Mouse (Mus musculus) C2C12 (cell line): ENCODE results near the gene Myadm. TPM values are rescaled to one million over a fixed set of nuclear protein-coding genes. Genes with fewer than 3 reads are reported as not detected.

Experiments
- H3K27me3 ChIP-seq: one replicate; pipeline ENCODE4 v1.6.1; 2011; ENCODE audit not compliant: control insufficient read depth, insufficient read depth, insufficient read length
- H3K36me3 ChIP-seq: one replicate; pipeline ENCODE4 v1.6.1; 2011; ENCODE audit not compliant: control insufficient read depth, insufficient read depth
- H3K4me3 ChIP-seq: one replicate; pipeline ENCODE4 v1.5.1; 2011; ENCODE audit warnings: mild to moderate bottlenecking, control low read depth; ENCODE audit not compliant: poor library complexity, insufficient read depth, severe bottlenecking
- H3K79me2 ChIP-seq: one replicate; pipeline ENCODE4 v1.6.1; 2011; ENCODE audit not compliant: control insufficient read depth, insufficient read depth
- H3K79me3 ChIP-seq: one replicate; pipeline ENCODE4 v1.6.1; 2011; ENCODE audit warnings: low read depth, control low read depth
- H3ac ChIP-seq: one replicate; pipeline ENCODE3; 2011; ENCODE audit warnings: low read depth; ENCODE audit not compliant: control insufficient read depth, insufficient read length
- CEBPB ChIP-seq: IDR thresholded peaks from one replicate; pipeline ENCODE4 v1.6.1; 2011; ENCODE audit warnings: low read depth, mild to moderate bottlenecking, control low read depth, moderate library complexity
- CTCF ChIP-seq: IDR thresholded peaks from one replicate; pipeline ENCODE4 v1.5.1; 2011; ENCODE audit not compliant: control insufficient read depth, insufficient read depth, insufficient read length
- FOSL1 ChIP-seq: IDR thresholded peaks from one replicate; pipeline ENCODE4 v1.8.0; 2011; ENCODE audit warnings: mild to moderate bottlenecking, low read length; ENCODE audit not compliant: poor library complexity, insufficient read depth, severe bottlenecking
- MAX ChIP-seq: IDR thresholded peaks from one replicate; pipeline ENCODE4 v1.6.1; 2011; ENCODE audit warnings: mild to moderate bottlenecking, control low read depth
- MYOD1 ChIP-seq: IDR thresholded peaks from one replicate; pipeline ENCODE4 v1.6.1; 2011; ENCODE audit warnings: low read depth; ENCODE audit not compliant: control insufficient read depth, insufficient read length
- MYOG ChIP-seq: IDR thresholded peaks from one replicate; pipeline ENCODE4 v1.6.1; 2011; ENCODE audit not compliant: control insufficient read depth, insufficient read length; ENCODE audit errors: extremely low read depth
- USF1 ChIP-seq: IDR thresholded peaks from one replicate; pipeline ENCODE4 v1.6.1; 2011; ENCODE audit warnings: low read depth, mild to moderate bottlenecking, control low read depth, moderate library complexity
- polyA plus RNA-seq: library from polyadenylated mRNA; unstranded; fragments of >200 nt; fragmentation: generic; extraction: Trizol; gene quantifications from one replicate; pipeline ENCODE4 v1.2.1, GENCODE M21; 2012; ENCODE audit warnings: missing spikeins

Myadm gene
- polyA plus RNA-seq, 1 experiment: 157 TPM

DNA sequence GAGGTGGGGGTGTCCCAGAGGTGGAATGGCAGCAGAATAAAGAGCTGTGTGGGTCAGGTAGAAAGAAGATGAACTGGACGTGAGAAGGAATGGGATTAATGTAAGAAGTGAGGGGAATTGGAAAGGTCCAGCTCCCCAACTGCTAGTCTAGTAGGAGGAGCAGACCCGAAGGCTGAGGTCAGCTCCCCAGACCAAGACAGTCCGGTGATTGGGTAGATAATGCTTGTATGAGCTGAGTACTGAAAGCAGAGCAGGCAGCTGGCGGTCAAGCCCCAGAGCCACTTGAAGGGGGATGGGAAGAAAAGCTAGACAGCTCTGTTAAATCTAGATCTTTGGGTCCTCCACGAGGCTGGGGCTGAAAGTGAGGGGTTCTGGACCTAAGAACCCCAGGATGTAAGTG lies 44.7 kb downstream of the Myadm start:
- Histone ChIP-seq H3K79me3 (no peaks in the 10 kb centered on the region), H3K27me3 (no peaks in the 10 kb centered on the region), H3K36me3 (no peaks in the 10 kb centered on the region), H3ac (no peak overlapping the region), H3K79me2 (no peaks in the 10 kb centered on the region), H3K4me3 (no peak overlapping the region)
- TF ChIP-seq MAX (no peak), MYOG (no peak), FOSL1 (no peak), CEBPB (no peak), USF1 (no peak), CTCF (no peak), MYOD1 (no peak)

DNA sequence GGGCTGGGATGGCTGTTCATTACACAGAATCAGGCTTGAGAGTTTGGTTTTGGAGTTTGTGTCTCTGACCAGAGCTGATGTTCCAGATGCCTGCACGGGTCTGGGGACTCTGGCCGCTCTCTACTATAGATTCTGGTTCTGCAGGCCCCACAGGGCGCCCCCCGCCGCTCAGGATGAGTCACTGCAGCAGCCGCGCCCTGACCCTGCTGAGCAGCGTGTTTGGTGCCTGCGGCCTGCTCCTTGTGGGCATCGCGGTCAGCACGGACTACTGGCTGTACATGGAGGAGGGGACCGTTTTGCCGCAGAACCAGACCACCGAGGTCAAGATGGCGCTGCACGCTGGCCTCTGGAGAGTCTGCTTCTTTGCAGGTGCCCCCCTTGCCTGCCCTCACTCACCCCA lies 47.5 kb downstream of the Myadm start:
- Histone ChIP-seq H3ac (no peak overlapping the region), H3K36me3 (no peaks in the 10 kb centered on the region), H3K79me3 (no peaks in the 10 kb centered on the region), H3K4me3 (no peak overlapping the region), H3K27me3 (no peaks in the 10 kb centered on the region), H3K79me2 (no peaks in the 10 kb centered on the region)
- no peak for TF ChIP-seq MYOG
- TF ChIP-seq MAX: no peak

DNA sequence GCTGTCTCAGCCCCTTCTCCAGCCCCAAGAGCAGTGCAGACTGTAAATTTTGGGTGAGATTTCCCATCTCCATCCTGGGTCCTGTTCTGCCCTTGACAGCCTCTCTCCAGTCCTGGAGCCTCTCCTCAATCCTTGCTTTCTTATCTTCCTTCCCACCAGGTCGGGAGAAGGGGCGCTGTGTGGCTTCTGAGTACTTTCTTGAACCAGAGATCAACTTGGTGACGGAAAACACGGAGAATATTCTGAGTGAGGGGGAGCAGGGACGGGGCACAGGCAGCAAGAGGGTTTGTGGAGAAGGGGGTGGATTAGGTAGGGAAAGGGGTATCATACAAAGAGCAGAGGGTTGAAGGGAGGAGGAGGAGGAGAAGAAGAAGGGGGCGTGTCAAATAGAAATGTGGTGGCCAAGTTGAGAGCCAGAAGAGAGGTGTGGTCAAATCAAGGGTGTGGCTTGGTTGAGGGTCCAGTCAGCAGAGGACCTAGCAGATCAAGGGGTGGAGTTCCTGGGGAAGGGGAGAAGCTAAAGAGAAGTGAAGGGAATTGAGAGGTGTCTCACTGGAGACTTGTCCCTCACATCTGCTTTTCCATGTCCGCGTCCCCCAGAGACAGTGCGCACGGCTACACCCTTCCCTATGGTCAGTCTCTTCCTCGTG lies 49.5 kb downstream of the Myadm start:
- Histone ChIP-seq H3K79me2 (no peaks in the 10 kb centered on the region), H3K4me3 (no peak overlapping the region)

DNA sequence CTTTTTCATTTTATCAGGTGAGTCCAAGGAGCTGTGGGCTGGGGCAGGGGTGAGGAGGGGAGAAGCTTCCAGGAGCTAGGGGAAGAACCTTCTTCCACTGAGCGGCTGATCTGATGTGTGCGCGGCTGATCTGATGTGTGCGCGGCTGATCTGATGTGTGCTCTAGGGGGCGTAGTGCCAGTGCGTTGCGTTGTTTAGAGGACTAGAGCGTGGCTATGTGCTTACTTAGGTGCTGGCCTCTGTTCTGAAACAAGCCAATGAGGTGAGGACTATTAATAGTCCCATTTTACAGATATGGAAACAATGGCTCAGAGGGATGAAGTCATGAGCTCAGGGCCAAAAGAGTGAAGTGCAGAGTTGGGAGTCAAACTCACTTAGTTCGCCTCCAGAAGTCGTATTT lies 50.1 kb downstream of the Myadm start:
- Histone ChIP-seq H3K79me3 (no peaks in the 10 kb centered on the region), H3K36me3 (no peaks in the 10 kb centered on the region), H3K79me2 (no peaks in the 10 kb centered on the region), H3K4me3 (no peak overlapping the region), H3ac (no peak overlapping the region), H3K27me3 (no peaks in the 10 kb centered on the region)
- TF ChIP-seq USF1 (no peak), MYOD1 (no peak), MAX (no peak), MYOG (no peak), CEBPB (no peak), CTCF (no peak)

More for the DNA sequence above, 49.5 kb downstream of the Myadm start:
- TF ChIP-seq CTCF (no peak), USF1 (no peak), MYOD1 (no peak), FOSL1 (no peak), MAX (no peak), MYOG (no peak), CEBPB (no peak)
- Histone ChIP-seq H3K36me3 (no peaks in the 10 kb centered on the region), H3K27me3 (no peaks in the 10 kb centered on the region), H3ac (no peak overlapping the region), H3K79me3 (no peaks in the 10 kb centered on the region)

DNA sequence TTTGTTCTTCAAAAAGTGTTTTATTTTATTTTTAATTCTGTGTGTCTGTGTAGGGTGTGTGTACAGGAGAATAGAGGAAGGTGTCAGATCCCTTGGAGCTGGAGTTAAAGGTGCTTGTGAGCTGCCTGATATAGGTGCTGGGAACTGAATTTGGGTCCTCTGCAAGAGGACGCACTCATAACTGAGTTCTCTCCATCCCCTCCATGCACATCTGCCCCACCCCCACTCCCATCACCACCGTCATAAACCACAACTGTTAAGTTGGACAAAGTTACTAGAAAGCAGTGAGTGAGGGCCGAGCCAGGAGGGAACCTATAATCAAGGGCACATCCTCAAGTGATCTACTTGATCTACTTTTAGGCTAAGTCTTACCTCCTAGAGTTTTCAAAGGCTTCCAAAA lies 55.0 kb downstream of the Myadm start:
- Histone ChIP-seq H3ac (no peak overlapping the region), H3K79me3 (no peaks in the 10 kb centered on the region), H3K79me2 (no peaks in the 10 kb centered on the region), H3K4me3 (no peak overlapping the region), H3K36me3 (no peaks in the 10 kb centered on the region), H3K27me3 (no peaks in the 10 kb centered on the region)
- TF ChIP-seq MYOG: no peak
- no peak for TF ChIP-seq CTCF
- no peak for TF ChIP-seq FOSL1
- no peak for TF ChIP-seq MAX
- TF ChIP-seq USF1: no peak
- no peak for TF ChIP-seq CEBPB
- no peak for TF ChIP-seq MYOD1

DNA sequence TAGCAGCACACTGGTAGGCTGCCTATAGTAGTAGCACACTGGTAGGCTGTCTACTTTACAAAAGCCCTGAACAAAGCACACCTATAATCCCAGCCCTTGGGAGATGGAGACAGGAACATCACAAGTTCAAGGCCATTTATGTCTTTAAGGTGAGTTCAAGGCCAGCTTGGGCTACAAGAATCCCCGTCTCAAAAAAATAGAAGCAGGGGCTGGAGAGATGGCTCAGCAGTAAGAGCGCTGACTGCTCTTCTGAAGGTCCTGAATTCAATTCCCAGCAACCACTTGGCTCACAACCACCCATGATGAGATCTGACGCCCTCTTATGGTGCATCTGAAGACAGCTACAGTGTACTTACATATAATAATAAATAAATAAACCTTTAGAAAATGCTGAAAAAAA lies 56.4 kb downstream of the Myadm start:
- H3ac ChIP-seq: no peak overlapping the region
- no peaks in the 10 kb centered on the region for H3K79me2 ChIP-seq
- no peaks in the 10 kb centered on the region for H3K36me3 ChIP-seq
- no peaks in the 10 kb centered on the region for H3K79me3 ChIP-seq
- TF ChIP-seq USF1 (no peak), MYOD1 (no peak), MYOG (no peak), FOSL1 (no peak), CEBPB (no peak)
- no peaks in the 10 kb centered on the region for H3K27me3 ChIP-seq
- no peak overlapping the region for H3K4me3 ChIP-seq
